Mouse (Mus musculus): ENCODE measurements at regions not wholly inside any gene's neighbourhood (a gene's known extent, or its start where the extent isn't known, plus 50 kb on each side); places are given as distances from the start of the nearest gene placed in this dataset.

- DNase-seq (ENCODE audit: low spot score in 2 of 2), result no peak
Observed at GRCm38 (mm10) chr19:23044510-23045464, 96.2 kb upstream of the Klf9 start.

DNA sequence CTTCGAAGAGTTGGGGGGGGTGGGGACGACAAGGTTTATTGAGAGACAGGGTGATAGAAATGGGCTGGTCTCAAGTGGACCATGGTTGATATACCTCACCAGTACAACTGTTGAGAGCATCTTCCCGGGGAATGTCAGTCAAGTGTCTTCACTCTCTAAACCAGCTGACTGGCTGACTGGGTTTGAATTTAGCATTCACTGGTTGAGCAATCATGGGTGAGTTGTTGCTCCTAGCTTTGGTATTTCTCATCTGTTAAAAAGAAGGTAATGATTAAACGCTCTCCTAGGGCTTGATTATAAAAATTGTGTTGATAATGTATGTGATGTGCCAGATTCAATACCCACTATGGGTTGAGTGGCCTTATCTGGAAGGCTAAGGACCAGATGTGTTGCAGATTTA is 89.6 kb upstream of the Klf9 start:
- DNase-seq (ENCODE audit: low spot score in 2 of 2), result no peak

DNA sequence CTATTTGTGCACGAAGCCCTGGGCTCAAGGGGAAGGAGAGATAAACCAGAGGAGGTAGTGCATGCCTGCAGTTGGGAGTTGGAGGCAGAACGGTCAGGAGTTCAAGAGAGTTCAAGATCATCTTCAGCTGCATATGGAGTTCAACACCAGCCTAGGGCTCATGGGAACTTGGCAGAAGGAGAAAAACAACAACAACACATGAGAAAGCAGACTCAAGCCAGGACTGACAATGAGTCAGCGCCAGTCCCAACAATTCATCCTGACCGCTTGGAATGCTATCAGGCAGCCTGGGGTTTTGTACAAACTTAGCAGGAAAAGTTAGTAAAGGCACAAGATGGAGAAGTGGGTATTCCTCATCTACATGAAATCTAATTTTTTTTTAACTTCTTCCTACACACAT is 86.6 kb upstream of the Klf9 start:
- no peak for DNase-seq (ENCODE audit: low spot score in 2 of 2)

- no peak for DNase-seq (ENCODE audit: low spot score in 2 of 2)
Observed at GRCm38 (mm10) chr19:23055916-23056805, 84.9 kb upstream of the Klf9 start.

GRCm38 (mm10) chr19:23056851-23057707 is 83.9 kb upstream of the Klf9 start:
- DNase-seq (ENCODE audit: low spot score in 2 of 2), result peak in 1 of 2 experiments; percentile 1

GRCm38 (mm10) chr19:23057739-23058501 is 83.1 kb upstream of the Klf9 start:
- DNase-seq (ENCODE audit: low spot score in 2 of 2), result no peak

GRCm38 (mm10) chr19:23058502-23058900 is 82.5 kb upstream of the Klf9 start:
- no peak for DNase-seq (ENCODE audit: low spot score in 2 of 2)

- DNase-seq (ENCODE audit: low spot score in 2 of 2), result no peak
Observed at GRCm38 (mm10) chr19:23061081-23061640, 79.9 kb upstream of the Klf9 start.

DNA sequence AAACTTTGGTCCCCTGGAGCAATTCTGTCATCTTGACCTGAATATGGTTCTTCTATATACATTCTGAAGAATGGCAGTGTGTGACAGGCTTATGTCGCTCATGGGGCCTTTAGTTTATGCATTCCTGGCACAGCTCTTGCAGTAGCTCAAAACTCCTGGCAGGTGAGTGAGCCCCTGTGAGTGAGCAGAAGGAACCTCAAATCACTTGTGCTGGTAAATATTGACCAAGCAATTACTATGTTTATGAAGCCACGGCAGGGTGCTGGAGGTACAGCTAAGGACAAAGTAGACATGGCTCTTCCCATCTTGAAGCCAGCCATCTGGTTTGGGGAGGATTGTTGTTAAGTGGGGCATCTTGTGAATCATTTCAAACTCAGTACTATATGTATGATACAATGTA is 79.1 kb upstream of the Klf9 start:
- DNase-seq (ENCODE audit: low spot score in 2 of 2), result no peak

DNA sequence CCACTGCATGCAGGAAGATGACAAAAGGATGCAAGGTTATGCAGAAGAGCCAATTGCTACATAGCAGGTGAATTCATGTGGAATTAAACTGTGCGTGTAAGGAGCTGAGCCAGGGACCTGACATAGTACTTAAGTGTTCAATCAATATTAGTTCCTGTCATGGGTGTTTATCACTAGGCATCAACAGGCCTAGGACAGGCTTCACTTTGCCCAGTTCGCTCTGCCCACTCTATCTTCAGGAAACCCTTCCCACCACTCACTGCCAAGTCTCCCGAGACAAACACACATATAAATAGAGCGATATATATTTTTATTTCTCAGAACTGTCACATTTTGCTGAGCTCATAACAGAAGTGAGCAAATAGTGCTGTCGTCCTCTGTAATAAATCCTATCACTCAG is 78.2 kb upstream of the Klf9 start:
- no peak for DNase-seq (ENCODE audit: low spot score in 2 of 2)

DNA sequence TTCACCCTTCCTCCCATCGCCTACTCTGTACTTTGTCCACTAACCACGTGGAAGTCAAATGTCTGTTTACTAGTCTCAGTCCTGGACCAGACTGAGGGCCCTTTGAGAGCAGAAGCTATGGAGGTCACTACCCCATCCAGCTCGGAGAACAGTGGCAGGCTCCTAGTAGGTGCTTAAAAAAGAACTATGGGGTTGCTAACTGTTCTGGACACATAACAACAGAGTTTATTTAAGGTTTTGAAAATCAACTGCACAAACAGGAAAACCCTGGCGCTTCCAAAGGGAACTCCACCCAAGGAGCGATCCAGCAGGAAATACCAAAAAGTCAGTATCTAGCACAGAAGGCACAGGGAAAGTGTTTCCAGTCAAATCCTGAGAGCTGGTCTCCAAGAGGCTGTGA is 75.5 kb upstream of the Klf9 start:
- no peak for DNase-seq (ENCODE audit: low spot score in 2 of 2)

- no peak for DNase-seq (ENCODE audit: low spot score in 2 of 2)
Observed at GRCm38 (mm10) chr19:23066726-23067125, 74.3 kb upstream of the Klf9 start.

DNA sequence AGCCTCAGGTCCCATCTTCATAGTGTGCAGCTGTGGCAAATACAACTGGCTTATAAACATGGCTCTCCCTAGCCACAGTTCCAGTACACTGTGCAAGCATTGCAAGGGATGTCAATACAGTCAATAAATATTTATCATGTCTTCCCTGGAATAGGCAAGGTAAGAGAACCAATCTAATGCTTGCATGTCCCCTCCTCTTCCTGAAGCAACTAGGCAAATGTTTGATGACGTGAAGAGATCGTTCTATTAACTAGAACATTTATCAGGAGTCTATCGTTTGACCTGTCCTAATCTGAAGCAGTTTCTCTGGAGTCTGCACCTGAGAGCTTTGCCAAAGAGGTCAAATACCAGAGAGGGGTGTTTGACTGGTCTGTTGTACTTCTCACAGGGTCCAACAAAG is 72.4 kb upstream of the Klf9 start:
- DNase-seq (ENCODE audit: low spot score in 2 of 2), result no peak

GRCm38 (mm10) chr19:23069656-23070055 is 71.4 kb upstream of the Klf9 start:
- no peak for DNase-seq (ENCODE audit: low spot score in 2 of 2)

GRCm38 (mm10) chr19:23071000-23071399 is 70.0 kb upstream of the Klf9 start:
- DNase-seq (ENCODE audit: low spot score in 2 of 2), result no peak

DNA sequence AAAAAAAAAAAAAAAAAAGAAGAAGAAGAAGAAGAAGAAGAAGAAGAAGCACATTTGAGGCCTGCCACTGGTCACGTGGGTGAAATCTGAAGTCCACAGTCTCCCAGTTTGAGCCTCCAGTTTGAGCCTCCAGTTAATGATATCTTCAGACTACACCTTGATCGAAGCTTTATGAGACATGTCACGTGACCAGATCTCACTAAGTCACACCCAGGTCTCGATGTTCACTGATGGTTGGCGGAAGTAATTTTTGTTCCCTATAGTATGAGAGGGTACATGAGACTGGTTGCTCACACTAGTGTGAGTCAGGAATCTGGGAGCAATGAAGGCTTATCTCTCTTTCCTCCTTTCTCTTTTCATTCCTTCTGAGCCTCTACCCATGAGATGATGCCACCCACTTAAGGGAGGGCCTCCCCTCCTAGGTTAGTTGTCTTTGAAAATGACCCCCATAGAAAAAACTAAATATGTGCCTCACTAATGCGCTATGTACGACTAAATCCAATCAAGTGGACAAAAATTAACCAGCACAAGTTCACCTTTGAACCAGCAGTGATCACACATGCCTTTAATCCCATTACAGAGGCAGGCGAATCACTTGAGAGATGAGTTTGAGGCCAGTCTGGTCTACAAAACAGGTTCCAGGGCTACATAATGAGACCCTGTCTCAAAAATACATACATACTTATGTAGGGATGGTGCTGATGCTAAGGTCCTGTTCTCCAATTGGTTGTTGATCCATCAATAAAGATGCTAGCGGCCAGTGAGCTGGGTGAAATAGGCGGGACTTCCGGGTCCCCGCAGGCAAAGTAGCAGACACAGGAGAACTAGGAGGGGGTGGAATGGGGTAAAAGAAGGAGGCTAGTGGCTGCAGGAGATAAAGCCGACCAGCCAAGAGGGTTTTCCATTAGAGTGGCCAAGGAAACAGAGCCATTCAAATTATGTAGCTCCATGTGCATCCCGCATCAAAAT is 66.1 kb upstream of the Klf9 start:
- no peak for DNase-seq (ENCODE audit: low spot score in 2 of 2)

DNA sequence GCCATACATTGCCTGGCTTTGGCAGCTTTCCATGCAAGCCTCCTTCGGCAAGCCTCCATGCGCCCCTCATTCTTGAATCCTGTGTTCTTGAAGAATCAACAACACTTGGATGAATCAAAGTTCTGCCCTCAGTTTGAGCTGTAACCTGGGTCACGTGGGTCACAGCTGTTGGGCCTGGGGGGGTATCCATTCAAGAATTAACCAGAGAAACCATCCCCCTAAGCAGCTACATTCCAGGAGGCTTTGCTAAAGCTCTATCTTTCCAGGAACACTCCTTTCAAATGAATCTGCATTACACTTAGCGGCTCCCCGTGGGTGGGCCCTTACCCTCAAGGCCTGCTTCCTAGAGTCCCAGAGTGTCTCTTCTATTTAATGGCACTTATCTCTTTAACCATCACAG is 65.2 kb upstream of the Klf9 start:
- no peak for DNase-seq (ENCODE audit: low spot score in 2 of 2)

DNA sequence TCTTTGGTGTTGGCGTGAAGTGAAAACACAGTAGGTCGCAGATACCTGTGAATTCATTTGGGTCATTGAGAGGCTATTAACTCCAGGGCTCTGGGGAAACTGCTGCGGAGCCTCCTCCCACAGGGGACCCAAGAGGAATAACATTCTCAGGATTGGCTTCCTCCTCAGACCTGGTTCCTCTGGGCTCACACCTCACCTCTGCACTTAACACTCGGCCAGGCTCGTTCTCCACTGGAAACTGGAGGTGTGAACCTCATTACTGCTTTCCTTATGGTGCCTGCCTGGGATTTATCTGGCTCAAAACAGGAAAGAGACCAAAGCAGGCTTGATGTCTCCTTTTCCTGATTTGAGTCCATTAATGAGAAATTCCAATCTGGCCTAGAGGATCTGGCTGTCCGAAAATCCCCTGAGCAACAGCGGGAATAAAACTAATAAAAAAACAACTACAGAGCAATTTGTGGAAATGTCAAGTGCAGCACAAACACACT is 55.8 kb upstream of the Klf9 start:
- no peak for DNase-seq (ENCODE audit: low spot score in 2 of 2)

DNA sequence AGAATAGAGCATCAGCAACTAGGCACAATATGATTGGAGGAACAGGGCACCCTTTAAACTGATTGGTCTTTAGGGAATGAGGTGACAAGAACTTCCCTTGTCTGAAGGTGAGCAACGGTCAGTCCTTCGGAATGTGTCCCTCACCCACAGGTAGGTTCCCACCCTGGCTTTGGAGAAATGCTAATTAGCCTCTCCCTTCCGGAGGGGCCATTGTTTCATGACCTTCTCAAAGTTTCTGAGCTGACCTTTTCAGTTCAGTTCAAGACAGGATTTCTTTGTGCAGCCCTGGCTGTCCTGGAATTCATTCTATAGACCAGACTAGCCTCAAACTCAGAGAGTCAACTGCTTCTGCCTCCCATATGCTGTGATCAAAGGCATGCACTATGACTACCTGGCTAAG is 53.5 kb upstream of the Klf9 start:
- DNase-seq (ENCODE audit: low spot score in 2 of 2), result no peak

Data from natural killer cell, adult 2 months (primary cell).